Mouse (Mus musculus): ENCODE data around the gene Gm20708.

DNA sequence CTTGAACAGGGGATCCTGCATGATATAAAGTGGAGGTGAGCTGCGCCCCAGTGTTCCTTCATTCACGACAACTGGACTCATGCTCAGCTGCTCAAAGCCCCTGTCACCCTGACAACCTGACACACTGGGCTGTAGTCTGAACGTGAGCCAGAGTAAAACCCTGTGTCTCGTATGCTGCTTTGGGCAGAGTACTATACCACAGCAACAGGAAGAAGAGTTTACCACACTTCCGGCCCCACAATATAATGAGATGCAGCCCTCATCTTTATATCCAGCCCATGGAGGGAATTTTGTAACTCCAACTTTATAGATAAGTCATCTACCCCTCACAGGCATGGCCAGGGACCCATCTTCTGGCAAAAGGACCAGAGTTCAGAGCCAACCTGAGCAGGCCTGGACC, 32.4 kb upstream of the Gm20708 start:
- no peak for TF ChIP-seq CTCF (IDR thresholded peaks at IDR 0.05; ENCODE audit: insufficient read depth, low read depth, low read length)
- TF ChIP-seq POLR2A (IDR thresholded peaks at IDR 0.05; ENCODE audit: insufficient read depth, low read depth, low read length), result no peak
